Mouse (Mus musculus) limb, embryonic 11.5 days (tissue): ENCODE measurements around the gene Hoxb9. TPM values are rescaled to one million over a fixed set of nuclear protein-coding genes. Genes with fewer than 3 reads are reported as not detected.
A peak's percentile ranks its signal among the peaks of the same experiment; 100 is the strongest.

ENCODE experiments used
- ATAC-seq: fragments of 200-750 bp; cut with Nextera tagmentation; 2 replicates; pipeline ENCODE4 v1.8.0; 2017; ENCODE audit warnings: low read depth; ENCODE audit not compliant: insufficient number of reproducible peaks, low FRiP score, low TSS enrichment
- DNase-seq: peaks from one replicate; pipeline ENCODE4 v3.0.0-alpha.2; 2015; ENCODE audit warnings: low spot score
- H3K27ac ChIP-seq: fragments of 300-500 bp; sonication (generic); replicated peaks from 2 replicates; pipeline ENCODE4 v1.5.1; 2014; ENCODE audit warnings: low read depth, mild to moderate bottlenecking, low read length
- H3K27me3 ChIP-seq: fragments of 300-500 bp; sonication (generic); 2 replicates; pipeline ENCODE4 v1.6.1; 2014; ENCODE audit warnings: mild to moderate bottlenecking, low read length, mixed read lengths; ENCODE audit not compliant: control insufficient read depth, insufficient read depth
- H3K36me3 ChIP-seq: fragments of 300-500 bp; sonication (generic); 2 replicates; pipeline ENCODE4 v1.6.1; 2014; ENCODE audit warnings: mild to moderate bottlenecking, low read length, moderate library complexity, mixed read lengths; ENCODE audit not compliant: control insufficient read depth, insufficient read depth
- H3K4me1 ChIP-seq: fragments of 300-500 bp; sonication (generic); 2 replicates; pipeline ENCODE4 v1.6.1; 2014; ENCODE audit warnings: low read length, mixed read lengths; ENCODE audit not compliant: control insufficient read depth, insufficient read depth
- H3K4me2 ChIP-seq: fragments of 300-500 bp; sonication (generic); 2 replicates; pipeline ENCODE4 v1.6.1; 2014; ENCODE audit warnings: low read depth, mild to moderate bottlenecking, moderate library complexity; ENCODE audit not compliant: severe bottlenecking
- H3K4me3 ChIP-seq: fragments of 300-500 bp; sonication (generic); 2 replicates; pipeline ENCODE4 v1.5.1; 2014; ENCODE audit warnings: low read depth, low read length
- H3K9ac ChIP-seq: fragments of 300-500 bp; sonication (generic); 2 replicates; pipeline ENCODE4 v1.6.1; 2014; ENCODE audit warnings: mild to moderate bottlenecking, low read length
- H3K9me3 ChIP-seq: fragments of 300-500 bp; sonication (generic); 2 replicates; pipeline ENCODE4 v1.6.1; 2016; ENCODE audit warnings: low read length; ENCODE audit not compliant: control insufficient read depth
- WGBS: fragments of 180-500 bp; shearing (Covaris S2); extraction: QIAGEN DNeasy Blood & Tissue Kit; methylation state at CpG from one replicate; pipeline ENCODE4 v1.1.7; 2014; 5-methylcytosine and 5-hydroxymethylcytosine counted together
- polyA plus RNA-seq: library from polyadenylated mRNA; unstranded; fragments of >200 nt; fragmentation: Nextera tagmentation; extraction: Ambion mirVana; gene quantifications from 2 replicates; pipeline ENCODE4 v1.2.1, GENCODE M21; 2014

Hoxb9 gene
- polyA plus RNA-seq: 1.7 and 1.8 TPM in 2 replicates

DNA sequence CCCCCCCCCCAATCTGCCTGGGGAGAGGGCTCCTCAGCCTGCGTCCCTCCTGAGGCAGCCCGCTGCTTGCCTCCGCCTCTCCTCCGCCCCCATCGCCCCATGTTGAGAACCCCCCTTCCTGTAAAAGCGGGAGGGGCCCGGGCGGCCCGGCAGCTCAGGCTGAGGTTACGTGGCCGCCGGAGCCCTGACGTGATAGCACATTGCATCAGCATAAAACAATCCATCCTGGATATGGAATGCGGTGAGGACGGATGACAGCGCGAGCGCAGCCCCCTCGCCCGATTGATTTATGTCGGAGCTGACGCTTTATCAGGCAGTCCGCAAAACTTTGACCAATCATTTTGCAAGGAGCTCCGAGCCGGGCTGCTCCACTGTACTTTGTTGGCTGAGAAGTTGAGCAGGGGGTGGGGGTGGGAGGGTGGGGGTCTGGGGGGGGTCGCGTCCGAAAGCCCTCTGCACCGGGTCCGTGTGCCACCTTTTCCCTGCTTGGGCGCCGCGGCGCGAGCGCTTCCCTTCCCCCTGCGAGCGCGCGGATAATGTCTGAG lies at the start of gene Hoxb9:
Gene Hoxb9, plus strand, starts transcription at position 462 of the 545 bp plus-strand sequence.
- DNase-seq (peak; percentile 74), ATAC-seq (no peak)
- under 1% methylated on average over 39 of the region's 40 CpGs for WGBS
- no peaks in the 10 kb centered on the region for H3K9me3 ChIP-seq
- H3K9ac ChIP-seq: 0 out of 2 replicates have a peak within 1 kb of the TSS, but pooled peaks have one; percentile 22
- H3K36me3 ChIP-seq: no peaks in the 10 kb centered on the region
- H3K27ac ChIP-seq: no peak within 1 kb of the TSS; the same call in 1 of the 2 replicates
- H3K4me3 ChIP-seq: peak within 1 kb of the TSS; percentile 22
- peak within 1 kb of the TSS; percentile 41 for H3K4me2 ChIP-seq
- peaks cover 21% of the 10 kb centered on the region for H3K4me1 ChIP-seq
- peaks cover 89% of the 10 kb centered on the region for H3K27me3 ChIP-seq

GRCm38 (mm10) chr11:96223813-96224212 lies 47.4 kb upstream of the Hoxb9 start:
- no peaks in the 10 kb centered on the region for H3K27me3 ChIP-seq
- DNase-seq: no peak
- WGBS: 44% methylated on average over 2 of the region's 2 CpGs
- no peak overlapping the region for H3K4me3 ChIP-seq
- no peak overlapping the region for H3K4me2 ChIP-seq
- no peak for ATAC-seq
- no peak overlapping the region for H3K9ac ChIP-seq
- H3K36me3 ChIP-seq: no peaks in the 10 kb centered on the region
- no peak overlapping the region for H3K27ac ChIP-seq
- H3K4me1 ChIP-seq: no peaks in the 10 kb centered on the region
- H3K9me3 ChIP-seq: no peaks in the 10 kb centered on the region

DNA sequence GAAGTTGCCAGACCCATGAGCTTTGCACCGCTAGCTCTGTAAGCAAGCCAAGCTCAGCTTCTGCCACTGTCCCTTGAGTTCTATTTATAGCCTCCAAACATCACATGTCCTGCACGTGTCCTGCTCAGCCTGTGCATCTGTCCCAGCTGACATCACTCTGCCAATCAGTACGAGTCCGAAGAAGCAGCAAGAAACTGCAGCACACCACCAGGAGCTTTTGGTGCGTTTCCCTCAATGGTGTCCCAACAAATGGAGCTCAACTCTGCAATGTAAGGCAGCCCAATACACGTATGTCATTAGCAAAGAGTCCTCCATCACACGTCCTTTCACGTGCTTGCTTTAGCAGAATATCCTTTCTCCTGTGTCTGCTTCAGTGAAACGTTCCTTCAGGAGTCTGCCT lies 43.6 kb upstream of the Hoxb9 start:
- Histone ChIP-seq H3K4me2 (no peak overlapping the region), H3K27me3 (no peaks in the 10 kb centered on the region), H3K9me3 (no peaks in the 10 kb centered on the region), H3K4me3 (no peak overlapping the region), H3K27ac (no peak overlapping the region), H3K36me3 (no peaks in the 10 kb centered on the region), H3K4me1 (no peaks in the 10 kb centered on the region), H3K9ac (no peak overlapping the region)
- WGBS: 81% methylated on average over 9 of the region's 9 CpGs
- DNase-seq (no peak), ATAC-seq (no peak)

DNA sequence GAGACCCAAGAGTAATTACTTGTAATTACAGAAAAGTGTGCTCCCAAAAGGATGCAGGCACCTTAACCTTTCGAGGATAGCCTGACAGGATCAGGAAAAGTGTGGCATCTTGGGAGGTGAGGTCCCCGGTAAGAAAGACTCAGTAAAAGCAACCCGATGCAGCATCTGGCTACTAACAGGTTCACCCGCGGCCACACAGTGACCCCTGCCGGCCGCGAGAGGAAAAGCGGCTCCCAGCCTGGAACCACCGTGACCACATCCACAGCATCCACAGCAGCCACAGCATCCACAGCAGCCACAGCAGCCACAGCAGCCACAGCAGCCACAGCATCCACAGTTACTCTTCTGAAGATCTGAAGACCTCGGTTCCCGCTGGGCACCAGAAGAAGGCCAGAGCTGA lies 36.4 kb upstream of the Hoxb9 start:
- Histone ChIP-seq H3K36me3 (no peaks in the 10 kb centered on the region), H3K9ac (no peak overlapping the region), H3K4me2 (no peak overlapping the region), H3K4me3 (no peak overlapping the region), H3K27me3 (peaks cover 4% of the 10 kb centered on the region; the same call in 1 of the 2 replicates), H3K4me1 (no peaks in the 10 kb centered on the region), H3K27ac (no peak overlapping the region), H3K9me3 (no peaks in the 10 kb centered on the region)
- 2% methylated on average over 12 of the region's 12 CpGs for whole genome bisulfite sequencing
- ATAC-seq (no peak), DNase-seq (peak; percentile 81)

DNA sequence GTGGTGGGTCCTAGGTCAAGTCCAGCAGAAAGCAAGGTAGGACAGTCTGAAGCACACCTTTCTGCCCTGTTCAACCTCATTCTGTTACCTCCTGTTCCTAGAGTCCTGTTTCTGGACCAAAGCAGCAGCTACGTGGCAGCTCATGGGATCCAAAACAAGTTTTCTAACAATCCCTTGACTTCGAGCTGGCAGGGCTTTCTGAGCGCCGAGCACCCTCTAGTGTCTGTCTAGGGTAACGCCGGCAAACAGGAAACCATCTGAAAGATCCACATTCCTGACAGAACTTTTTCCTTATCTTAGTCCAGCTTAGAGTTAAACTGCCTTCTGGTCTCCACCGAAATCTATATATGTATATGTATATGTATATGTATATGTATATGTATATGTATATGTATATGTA lies 31.0 kb upstream of the Hoxb9 start:
- under 1% methylated on average over 7 of the region's 7 CpGs for WGBS
- Histone ChIP-seq H3K9me3 (no peaks in the 10 kb centered on the region), H3K36me3 (no peaks in the 10 kb centered on the region), H3K4me2 (no peak overlapping the region), H3K9ac (no peak overlapping the region), H3K27me3 (peaks cover 2% of the 10 kb centered on the region; the same call in 1 of the 2 replicates), H3K4me3 (no peak overlapping the region), H3K27ac (no peak overlapping the region), H3K4me1 (no peaks in the 10 kb centered on the region)
- no peak for ATAC-seq
- DNase-seq: peak; percentile 81

DNA sequence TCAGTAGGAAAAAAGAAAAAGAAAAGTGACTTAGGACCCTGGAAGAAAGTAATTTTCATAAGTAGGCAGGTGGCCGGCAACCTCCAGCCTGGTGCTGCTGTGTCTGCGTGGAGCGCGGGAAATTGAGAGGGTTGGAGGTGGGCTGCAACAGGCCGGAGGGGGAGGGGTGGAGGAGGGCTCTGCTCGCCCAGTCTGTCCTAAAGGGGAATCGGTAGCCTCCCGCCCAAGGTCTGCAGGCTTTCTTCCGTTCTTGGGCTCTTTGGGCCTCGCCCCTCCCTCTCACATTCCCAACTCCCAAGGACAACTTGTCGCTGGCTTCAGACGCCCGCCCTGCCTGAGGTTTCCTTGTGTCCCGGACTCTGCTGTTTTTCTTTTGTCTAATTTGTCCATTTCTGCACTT lies 20.4 kb upstream of the Hoxb9 start:
- H3K4me3 ChIP-seq: peak overlapping the region; percentile 43; the same call in 1 of the 2 replicates

GRCm38 (mm10) chr11:96251480-96252031 lies 19.7 kb upstream of the Hoxb9 start:
- H3K27ac ChIP-seq: peak overlapping the region; percentile 33; the same call in 1 of the 2 replicates
- no peaks in the 10 kb centered on the region for H3K36me3 ChIP-seq
- under 1% methylated on average over 46 of the region's 46 CpGs for WGBS
- peak overlapping the region; percentile 58 for H3K9ac ChIP-seq
- peak overlapping the region; percentile 53 for H3K4me2 ChIP-seq
- H3K4me1 ChIP-seq: peaks cover 8% of the 10 kb centered on the region
- peak overlapping the region; percentile 43 for H3K4me3 ChIP-seq
- no peaks in the 10 kb centered on the region for H3K9me3 ChIP-seq
- H3K27me3 ChIP-seq: peaks cover 56% of the 10 kb centered on the region
- ATAC-seq (no peak), DNase-seq (peak; percentile 66)

More for the DNA sequence above, 20.4 kb upstream of the Hoxb9 start:
- DNase-seq (peak; percentile 76), ATAC-seq (0 out of 2 replicates have a peak, but pooled peaks have one; percentile 31)
- Histone ChIP-seq H3K4me1 (peaks cover 8% of the 10 kb centered on the region), H3K9ac (peak overlapping the region; percentile 58), H3K36me3 (no peaks in the 10 kb centered on the region), H3K4me2 (peak overlapping the region; percentile 53), H3K27me3 (peaks cover 51% of the 10 kb centered on the region), H3K27ac (no peak overlapping the region), H3K9me3 (no peaks in the 10 kb centered on the region)
- under 1% methylated on average over 14 of the region's 14 CpGs for WGBS

DNA sequence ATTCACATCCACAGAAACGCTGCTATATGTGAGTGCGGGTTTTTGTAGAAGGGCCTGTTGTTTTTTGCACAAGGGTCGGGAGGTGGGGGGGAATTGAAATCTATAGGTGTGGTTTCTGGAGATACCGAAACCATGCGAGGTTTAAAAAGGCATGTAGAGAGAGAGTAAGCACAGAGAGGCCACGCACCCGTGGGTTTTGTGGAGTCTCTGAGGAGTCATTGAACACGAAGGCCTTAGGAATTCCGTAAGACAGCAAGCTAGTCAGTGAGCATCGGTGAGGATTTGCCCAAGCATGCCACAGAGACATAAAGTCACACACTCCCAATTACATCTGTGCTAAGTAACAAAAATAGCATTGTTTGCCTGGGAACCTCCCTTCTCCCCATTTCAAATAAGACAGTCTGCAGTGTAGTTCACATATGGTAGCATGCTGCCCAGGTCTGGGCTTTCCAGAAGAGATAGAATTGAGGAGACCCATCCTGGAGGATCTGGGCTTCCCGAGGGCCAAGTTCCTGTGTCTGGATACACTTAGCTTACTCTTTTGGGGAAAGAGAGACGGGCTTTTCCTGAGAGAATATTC lies 18.6 kb upstream of the Hoxb9 start:
- ATAC-seq: no peak
- H3K4me3 ChIP-seq: peak overlapping the region; percentile 43
- H3K9me3 ChIP-seq: no peaks in the 10 kb centered on the region
- peaks cover 61% of the 10 kb centered on the region for H3K27me3 ChIP-seq
- no peak overlapping the region for H3K27ac ChIP-seq
- H3K36me3 ChIP-seq: no peaks in the 10 kb centered on the region
- peak; percentile 41 for DNase-seq
- peak overlapping the region; percentile 58 for H3K9ac ChIP-seq
- WGBS: 2% methylated on average over 12 of the region's 12 CpGs
- H3K4me2 ChIP-seq: peak overlapping the region; percentile 53
- peaks cover 8% of the 10 kb centered on the region for H3K4me1 ChIP-seq
